Mouse (Mus musculus) erythroblast, embryonic 14.5 days (primary cell): ENCODE results near the gene Olfr203.

ENCODE experiments used
- GATA1 ChIP-seq: IDR thresholded peaks from 2 replicates; pipeline ENCODE4 v1.6.1; 2012; ENCODE audit warnings: low read length, inconsistent platforms, mixed read lengths
- TAL1 ChIP-seq: IDR thresholded peaks from 3 replicates; pipeline ENCODE4 v1.6.1; 2012; ENCODE audit warnings: low read length, inconsistent platforms, mixed read lengths

- TF ChIP-seq GATA1, result no peak
- no peak for TF ChIP-seq TAL1
These were observed 49.0 kb upstream of the Olfr203 start for GRCm38 (mm10) chr16:59249684-59250083.
